Comparison of ENCODE assay signal across 31 mouse cellular contexts in the genomic region with DNA sequence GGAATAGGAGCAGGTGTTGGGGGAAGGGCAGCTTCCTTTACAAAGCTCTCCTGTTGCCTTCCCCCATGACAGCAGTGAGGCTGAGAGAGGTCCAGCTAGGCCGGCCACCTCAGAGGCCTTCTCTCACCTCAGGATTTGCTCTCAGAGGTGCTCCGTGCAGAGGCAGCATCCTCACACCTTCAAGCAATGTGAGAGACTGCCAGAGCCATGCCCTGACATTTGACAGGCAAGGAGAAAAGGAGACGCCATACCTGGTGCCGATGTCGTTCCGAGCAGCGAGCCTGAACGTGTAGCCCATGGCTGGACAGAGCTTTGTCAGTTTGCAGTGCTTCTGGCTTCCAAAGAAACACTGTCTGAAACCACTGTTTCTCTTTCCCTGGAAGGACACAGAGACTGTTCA.
"Had no signal": no experiment of that assay in that cellular context is flagged by ENCODE, and none has a peak within 500 bp of the region (broad histone marks: within the 10 kb centered on the region; RNA-seq: fewer than 3 reads in every experiment).

No protein-coding gene starts in this region.

- H3K4me1 ChIP-seq: limb, embryonic 10.5 days; limb, embryonic 12.5 days; limb, embryonic 13.5 days; limb, embryonic 15.5 days; liver, embryonic 12.5 days; liver, embryonic 13.5 days; liver, embryonic 15.5 days; lung, embryonic 15.5 days; megakaryocyte, embryonic 14.5 days; midbrain, embryonic 10.5 days; midbrain, embryonic 12.5 days; midbrain, embryonic 13.5 days; midbrain, embryonic 15.5 days; neural tube, embryonic 12.5 days had no signal

- DNase-seq: left cerebral cortex, postnatal 4 days; liver; liver, embryonic 13.5 days; liver, postnatal 0 days; lung, adult 18-20 months; lung, adult 2 months; lung, embryonic 14.5 days; lung, postnatal 10 days; lung, postnatal 14 days; lung, postnatal 36 days; lung, postnatal 4 days had no signal

- H3K36me3 ChIP-seq: midbrain, embryonic 15.5 days had no signal

- H3K9ac ChIP-seq: limb, embryonic 12.5 days; limb, embryonic 13.5 days; limb, embryonic 15.5 days; liver, embryonic 12.5 days; liver, embryonic 13.5 days; liver, embryonic 14.5 days; liver, embryonic 15.5 days; liver, postnatal 0 days; lung, embryonic 14.5 days; lung, embryonic 15.5 days; midbrain, embryonic 12.5 days; midbrain, embryonic 13.5 days; midbrain, embryonic 15.5 days; neural tube, embryonic 12.5 days had no signal

- H3K4me3 ChIP-seq: left cerebral cortex, adult 2 months; limb, embryonic 10.5 days; limb, embryonic 12.5 days; limb, embryonic 13.5 days; limb, embryonic 15.5 days; liver, embryonic 12.5 days; liver, embryonic 13.5 days; liver, embryonic 15.5 days; lung, embryonic 15.5 days; megakaryocyte, embryonic 14.5 days; midbrain, embryonic 10.5 days; midbrain, embryonic 12.5 days; midbrain, embryonic 13.5 days; midbrain, embryonic 15.5 days; myocyte; neural tube, embryonic 12.5 days had no signal

- H3K9me3 ChIP-seq: limb, embryonic 10.5 days; limb, embryonic 13.5 days; limb, embryonic 15.5 days; liver, embryonic 12.5 days; liver, embryonic 13.5 days; liver, embryonic 15.5 days; lung, embryonic 15.5 days; midbrain, embryonic 10.5 days; midbrain, embryonic 12.5 days; midbrain, embryonic 13.5 days; midbrain, embryonic 15.5 days; neural tube, embryonic 12.5 days had no signal

- H3K4me2 ChIP-seq: limb, embryonic 12.5 days; limb, embryonic 13.5 days; limb, embryonic 15.5 days; liver, embryonic 11.5 days; liver, embryonic 12.5 days; liver, embryonic 13.5 days; liver, embryonic 15.5 days; lung, embryonic 14.5 days; lung, embryonic 15.5 days; midbrain, embryonic 12.5 days; midbrain, embryonic 13.5 days; midbrain, embryonic 15.5 days; neural tube, embryonic 12.5 days had no signal

- H3K27me3 ChIP-seq: limb, embryonic 12.5 days; limb, embryonic 13.5 days; limb, embryonic 15.5 days; liver, embryonic 12.5 days; liver, embryonic 13.5 days; liver, embryonic 15.5 days; lung, embryonic 15.5 days; midbrain, embryonic 12.5 days; midbrain, embryonic 13.5 days; midbrain, embryonic 15.5 days; neural tube, embryonic 12.5 days had no signal

- H3K27ac ChIP-seq: left cerebral cortex, adult 2 months; limb, embryonic 10.5 days; limb, embryonic 12.5 days; limb, embryonic 13.5 days; limb, embryonic 15.5 days; liver, embryonic 12.5 days; liver, embryonic 13.5 days; liver, embryonic 14.5 days; liver, embryonic 15.5 days; lung, embryonic 15.5 days; macrophage; midbrain, embryonic 10.5 days; midbrain, embryonic 12.5 days; midbrain, embryonic 13.5 days; midbrain, embryonic 15.5 days; neural tube, embryonic 12.5 days had no signal

- ATAC-seq: liver, embryonic 12.5 days; liver, postnatal 0 days; lung, postnatal 0 days; midbrain, embryonic 13.5 days; midbrain, embryonic 15.5 days; midbrain, embryonic 16.5 days had no signal
